Mouse (Mus musculus) A20 (cell line): Measurements from ENCODE around the gene Prrc2c.

Experiments used
- DNase-seq: peaks from one replicate; pipeline ENCODE4 v3.0.0-alpha.2; 2011; ENCODE audit warnings: low read depth, low spot score

Prrc2c gene

DNA sequence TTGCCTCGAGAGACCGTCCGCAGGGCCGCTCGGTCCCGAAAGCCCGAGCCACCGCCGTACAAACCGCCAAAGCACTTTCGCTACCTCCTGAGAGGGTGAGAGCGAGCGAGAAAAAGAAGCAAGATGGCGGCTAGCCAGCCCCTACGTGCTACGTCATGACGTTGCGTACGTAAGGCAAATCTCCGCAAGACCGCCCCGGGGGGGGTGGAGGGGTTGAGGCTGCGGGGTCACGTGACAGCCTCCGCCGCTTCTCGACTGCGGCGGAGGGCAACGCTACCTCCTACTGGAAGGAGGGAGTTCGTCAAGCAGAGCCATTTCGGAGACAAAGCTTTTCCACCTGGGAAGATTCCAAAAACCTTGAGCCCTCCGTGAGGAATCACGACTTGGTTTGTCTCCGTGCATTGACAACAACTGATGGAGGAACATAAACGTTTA lies at the start of gene Prrc2c:
Gene Prrc2c, minus strand, starts transcription at position 156 of the 435 bp plus-strand sequence.
- peak; percentile 97 for DNase-seq

- DNase-seq, result no peak
Measured at GRCm38 (mm10) chr1:162785222-162785621, 44.9 kb upstream of the Prrc2c start.

GRCm38 (mm10) chr1:162783669-162784248 lies 43.4 kb upstream of the Prrc2c start:
- DNase-seq, result no peak

GRCm38 (mm10) chr1:162781035-162781434 lies 40.7 kb upstream of the Prrc2c start:
- DNase-seq, result peak; percentile 12

DNA sequence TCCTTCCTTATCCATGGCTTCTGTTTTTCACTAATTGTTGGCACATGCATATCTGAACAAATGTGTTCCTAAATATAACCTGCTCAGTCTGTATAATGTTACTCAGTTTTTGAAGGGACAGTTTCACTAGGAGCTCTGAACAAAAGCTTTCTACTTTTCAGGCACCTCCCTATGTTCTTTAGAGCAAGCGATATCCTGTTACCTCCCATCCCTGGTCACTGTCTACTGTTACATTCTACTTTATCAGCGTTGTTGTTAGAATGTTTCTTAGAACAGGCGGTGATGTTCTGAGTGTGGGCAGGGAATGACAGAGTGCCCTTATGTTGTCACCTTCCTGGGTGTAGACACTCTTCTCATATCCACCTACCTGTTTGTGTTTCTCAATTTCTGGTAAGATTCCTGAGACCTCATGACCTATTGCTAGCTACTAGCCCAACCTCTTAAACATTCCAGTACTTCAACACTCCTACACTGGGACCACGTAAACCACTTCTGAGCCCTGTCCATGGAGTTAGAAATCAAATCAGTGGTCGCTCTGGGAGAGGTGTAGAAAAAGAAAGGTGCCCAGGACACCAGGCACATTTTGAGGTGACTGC lies 37.7 kb upstream of the Prrc2c start:
- no peak for DNase-seq

DNA sequence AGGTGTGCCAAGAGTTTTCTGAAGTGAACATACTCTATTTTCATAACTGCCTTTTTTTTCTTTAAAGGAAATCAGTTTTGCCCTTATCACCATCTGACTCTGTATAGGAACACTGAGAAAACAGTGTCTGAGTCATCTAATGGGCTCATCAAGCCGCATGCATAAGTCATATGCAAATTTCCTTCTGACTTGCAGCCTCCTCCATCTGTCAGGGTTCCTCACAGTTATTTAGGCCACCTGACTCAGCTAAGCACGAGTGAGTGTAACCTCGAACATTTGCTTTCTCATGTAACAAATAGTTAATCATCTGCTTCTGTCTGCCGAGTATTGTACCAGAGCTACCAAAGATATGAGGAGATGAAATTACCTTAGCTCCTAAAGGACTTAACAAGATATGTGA lies 33.3 kb upstream of the Prrc2c start:
- peak; percentile 5 for DNase-seq

- no peak for DNase-seq
Measured at GRCm38 (mm10) chr1:162771617-162772360, 31.4 kb upstream of the Prrc2c start.

DNA sequence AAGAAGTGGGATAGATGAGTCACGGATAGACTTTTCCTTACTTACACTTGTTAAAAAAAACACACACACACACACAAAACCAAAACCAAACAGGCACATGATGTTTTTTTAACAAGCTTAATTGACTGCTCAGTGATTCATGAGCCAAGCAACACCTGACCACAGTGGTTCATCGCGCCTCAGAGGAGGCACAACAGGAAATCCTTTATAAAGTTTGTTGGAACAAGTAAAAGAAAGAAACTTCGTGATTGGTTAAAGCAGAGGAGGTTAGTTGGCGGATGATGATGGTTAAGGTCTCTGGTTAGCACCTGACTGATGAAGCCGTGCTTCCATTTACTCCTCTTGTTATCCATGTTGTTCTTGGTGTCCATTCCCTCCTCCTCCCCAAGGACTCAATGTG lies 11.7 kb upstream of the Prrc2c start:
- DNase-seq, result no peak

- no peak for DNase-seq
Measured at GRCm38 (mm10) chr1:162749607-162750006, 9.3 kb upstream of the Prrc2c start.

GRCm38 (mm10) chr1:162748761-162749160 lies 8.4 kb upstream of the Prrc2c start:
- no peak for DNase-seq

DNA sequence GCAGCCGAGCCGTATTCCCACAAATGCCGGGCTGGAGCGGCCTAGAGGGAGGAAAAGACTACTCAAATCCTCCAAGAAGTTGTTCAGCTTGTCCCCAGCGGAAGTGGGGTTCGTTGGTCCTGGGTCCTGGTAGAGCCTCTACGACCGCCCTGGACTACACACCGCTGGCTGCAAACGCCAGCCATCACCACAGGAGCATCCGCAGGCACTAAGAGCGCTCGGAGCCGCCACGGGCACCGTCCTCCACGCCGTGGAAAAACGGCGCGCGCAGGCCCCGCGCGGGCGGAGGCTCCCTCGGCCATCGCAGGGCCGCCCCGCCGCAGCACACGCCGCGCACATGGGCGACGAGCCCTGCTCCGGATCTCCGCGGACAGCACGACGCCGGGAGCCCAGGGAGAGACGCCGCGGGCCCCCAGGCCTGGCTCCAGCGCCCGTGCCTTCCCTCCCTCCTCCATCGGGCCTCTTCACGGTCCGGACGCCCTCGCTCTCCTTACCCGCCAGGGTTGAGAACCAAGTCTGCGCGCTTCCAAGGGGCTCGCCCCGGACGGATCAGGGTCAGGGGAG lies 443 bp downstream of the Prrc2c start:
- DNase-seq, result peak; percentile 66

DNA sequence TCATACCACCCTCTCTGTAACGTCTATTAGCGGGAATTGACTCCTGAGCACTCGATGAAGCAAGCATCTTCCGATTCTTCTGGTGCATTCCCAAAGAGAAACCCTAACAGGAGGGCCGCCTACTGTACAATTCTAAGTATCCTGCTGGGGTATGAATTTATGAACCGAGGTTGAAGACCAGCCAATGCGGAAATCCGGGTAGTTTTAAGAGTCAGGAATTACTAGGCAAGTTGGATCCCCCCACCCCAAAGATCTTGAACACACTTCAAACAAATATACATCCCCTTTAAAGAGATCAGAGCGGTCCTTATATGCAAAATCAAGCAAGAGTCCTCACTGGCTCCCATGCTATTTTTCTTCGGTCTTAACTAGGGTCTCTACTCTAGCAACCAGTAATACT lies 950 bp downstream of the Prrc2c start:
- peak; percentile 63 for DNase-seq

DNA sequence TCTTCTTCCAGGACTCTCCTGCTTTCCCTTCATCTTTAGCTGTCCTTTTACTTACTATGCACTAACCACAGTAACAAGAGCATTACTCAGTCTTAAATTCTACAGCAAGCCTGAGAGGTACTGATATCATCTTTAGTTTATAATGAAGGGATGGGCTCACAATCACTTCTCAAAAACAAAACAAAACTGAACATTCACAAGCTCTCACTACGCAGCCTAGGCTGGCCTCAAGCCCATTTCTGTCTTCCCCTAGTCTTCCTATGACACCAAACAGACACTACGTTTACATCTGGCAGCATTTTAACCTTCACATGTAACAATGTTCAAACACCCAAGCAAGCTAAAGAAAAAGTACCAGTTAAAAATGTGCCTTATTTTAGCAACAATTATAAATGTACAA lies 1.9 kb downstream of the Prrc2c start:
- DNase-seq, result no peak

GRCm38 (mm10) chr1:162735084-162735483 lies 5.3 kb downstream of the Prrc2c start:
- no peak for DNase-seq

DNA sequence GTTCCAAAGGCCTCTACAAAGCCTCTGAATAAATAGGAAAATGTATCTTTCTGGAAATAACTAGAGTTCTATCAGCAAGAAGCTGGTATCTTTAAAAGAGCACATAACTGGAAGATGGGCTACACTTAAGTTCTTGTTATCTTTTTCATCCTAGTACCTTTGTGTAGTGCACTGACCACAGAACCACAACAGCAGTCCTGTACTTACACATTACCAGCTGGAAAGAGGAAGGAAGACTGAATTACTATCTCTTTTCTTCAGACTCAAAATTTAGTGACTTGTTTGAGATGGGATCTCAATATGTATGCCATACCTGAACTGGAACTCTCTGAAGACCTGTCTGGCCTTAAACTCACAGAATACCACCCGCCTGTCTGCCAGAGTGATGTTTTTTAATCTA lies 6.1 kb downstream of the Prrc2c start:
- peak; percentile 36 for DNase-seq

GRCm38 (mm10) chr1:162732041-162732440 lies 8.3 kb downstream of the Prrc2c start:
- no peak for DNase-seq

DNA sequence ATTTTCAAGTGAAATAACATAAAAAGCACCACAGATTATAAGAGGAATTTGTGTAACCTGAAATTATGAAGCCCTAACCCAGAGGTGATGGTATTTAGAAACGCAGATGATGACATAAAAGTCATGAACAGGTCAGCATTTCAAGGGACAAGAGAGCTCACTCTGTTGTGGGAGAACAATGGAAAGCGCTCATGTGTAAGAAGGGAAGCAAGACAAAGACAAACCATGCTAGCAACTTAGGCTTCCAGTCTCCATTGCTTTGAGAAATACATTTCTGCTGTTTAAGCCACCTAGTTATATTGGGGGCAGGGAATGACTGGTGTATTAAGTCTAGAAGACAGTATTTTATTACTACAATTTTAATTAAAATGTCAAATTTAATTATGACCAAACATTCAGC lies 10.9 kb downstream of the Prrc2c start:
- DNase-seq, result no peak

GRCm38 (mm10) chr1:162727981-162728380 lies 12.4 kb downstream of the Prrc2c start:
- no peak for DNase-seq

DNA sequence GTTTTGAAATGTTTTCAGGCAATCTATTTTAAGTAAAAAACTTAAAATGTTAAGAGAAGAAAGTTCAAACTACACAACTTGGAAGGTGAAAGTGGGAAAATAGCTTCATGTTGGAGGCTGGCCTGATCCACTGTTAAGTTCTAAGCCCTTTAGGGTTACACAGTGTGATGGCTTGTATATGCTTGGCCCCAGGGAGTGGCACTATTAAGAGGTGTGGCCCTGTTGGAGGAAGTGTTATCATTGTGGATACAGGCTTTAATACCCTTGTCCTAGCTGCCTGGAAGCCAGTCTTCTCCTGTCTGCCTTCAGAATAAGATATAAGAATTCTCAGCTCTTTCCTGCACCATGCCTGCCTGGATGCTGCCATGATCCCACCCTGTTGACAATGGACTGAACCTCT lies 16.7 kb downstream of the Prrc2c start:
- DNase-seq, result no peak

DNA sequence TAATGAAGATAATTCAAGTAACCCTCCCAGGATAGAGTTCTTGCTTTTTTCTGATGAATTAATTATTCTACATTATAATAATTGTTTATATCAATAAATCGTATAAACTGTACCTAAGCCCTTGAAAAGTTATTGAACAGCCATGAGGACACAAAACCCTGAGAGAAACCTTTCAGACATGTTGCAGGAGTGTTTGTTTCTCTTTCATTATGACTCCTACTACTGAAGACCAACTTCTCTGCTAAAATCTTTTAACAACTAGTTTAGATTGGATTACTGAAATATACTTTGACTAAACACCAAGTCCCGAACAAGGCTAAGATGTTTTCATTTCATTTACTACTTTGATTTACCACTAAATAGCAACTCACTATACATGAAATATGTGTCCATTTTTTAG lies 19.7 kb downstream of the Prrc2c start:
- peak; percentile 24 for DNase-seq

GRCm38 (mm10) chr1:162700389-162701066 lies 39.8 kb downstream of the Prrc2c start:
- no peak for DNase-seq

GRCm38 (mm10) chr1:162697866-162698265 lies 42.5 kb downstream of the Prrc2c start:
- DNase-seq, result no peak
